Mouse (Mus musculus): Measurements from ENCODE around the gene Defb28. TPM values are rescaled to one million over a fixed set of nuclear protein-coding genes. Genes with fewer than 3 reads are reported as not detected.

Defb28 gene
- total RNA-seq, 2 experiments from 2014 or later, result not detected

DNA sequence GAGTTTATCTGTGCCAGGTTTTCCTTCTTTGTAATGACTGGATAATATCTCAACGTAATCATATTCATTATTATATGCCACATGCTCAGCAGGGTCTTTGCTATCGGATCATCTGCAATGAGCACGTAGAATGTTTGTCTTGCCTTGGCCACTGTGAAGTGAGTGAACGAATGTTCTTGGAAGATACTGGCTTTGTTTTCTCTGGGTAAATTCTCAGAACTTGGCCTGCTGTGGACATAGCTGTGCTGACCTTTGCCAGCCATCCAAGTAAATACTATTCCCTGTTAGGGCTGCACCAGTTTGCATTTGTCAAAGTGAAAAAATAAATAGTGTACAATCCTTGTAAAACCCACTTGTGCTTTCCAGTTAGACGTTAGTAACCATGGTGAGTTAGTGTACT is 30.1 kb downstream of the Defb28 start:
- intact Hi-C loops (cut with DNase I), result no loop called here
- DNase-seq (ENCODE audit: low spot score in 2 of 2), result no peak

DNA sequence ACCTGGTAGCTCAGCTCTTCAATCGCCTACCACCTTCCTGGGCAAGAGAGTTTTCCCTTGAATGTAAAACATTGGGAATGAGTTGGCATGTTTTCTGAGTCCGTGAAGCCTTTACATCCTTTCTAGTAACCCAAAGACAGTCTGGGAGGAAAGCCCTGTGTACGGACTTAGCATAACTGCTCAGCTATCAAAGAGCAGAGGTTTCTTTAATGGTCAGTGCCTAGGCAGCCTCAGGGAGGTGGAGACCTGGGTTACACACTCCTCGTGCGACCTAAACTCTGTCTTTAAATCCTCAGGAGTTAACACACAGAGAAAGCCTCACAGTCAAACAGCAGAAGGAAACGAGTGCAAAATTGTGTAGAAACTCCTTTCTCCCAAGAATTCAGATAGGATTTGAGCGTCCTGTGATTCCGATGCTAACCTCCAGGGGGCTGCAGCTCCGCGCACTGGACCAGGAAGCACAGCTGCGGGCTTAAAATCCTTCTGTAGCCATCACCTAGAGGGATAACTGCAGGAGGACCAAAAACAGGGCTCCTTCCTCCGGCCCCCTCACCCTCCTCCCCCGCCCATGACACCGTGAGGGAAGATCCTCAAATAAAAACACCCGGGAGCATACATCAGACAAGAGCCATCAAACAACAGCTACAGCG is 35.8 kb downstream of the Defb28 start:
- DNase-seq (ENCODE audit: low spot score in 2 of 2), result peak; percentile 69 to 82
- intact Hi-C loops (cut with DNase I), result no loop called here

DNA sequence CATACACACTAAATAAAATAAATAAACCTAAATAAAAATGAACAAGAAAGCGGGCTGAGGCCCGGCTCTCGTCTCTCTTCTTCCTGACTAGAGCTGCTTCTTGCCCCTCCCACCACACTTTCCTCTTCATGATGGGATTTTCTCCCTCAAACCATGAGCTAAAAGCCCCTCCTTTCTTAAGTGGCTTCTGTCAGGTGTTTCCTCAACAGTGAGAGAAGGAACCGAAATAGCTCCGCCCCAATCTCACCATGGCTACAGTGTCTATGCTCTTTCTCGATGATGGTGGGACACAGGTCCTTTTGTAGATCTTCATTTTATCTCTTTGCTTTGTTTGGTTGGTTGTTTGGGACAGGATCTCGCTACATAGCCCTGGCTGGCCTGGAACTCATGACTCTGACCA is 38.6 kb downstream of the Defb28 start:
- intact Hi-C loops (cut with DNase I), result no loop called here

DNA sequence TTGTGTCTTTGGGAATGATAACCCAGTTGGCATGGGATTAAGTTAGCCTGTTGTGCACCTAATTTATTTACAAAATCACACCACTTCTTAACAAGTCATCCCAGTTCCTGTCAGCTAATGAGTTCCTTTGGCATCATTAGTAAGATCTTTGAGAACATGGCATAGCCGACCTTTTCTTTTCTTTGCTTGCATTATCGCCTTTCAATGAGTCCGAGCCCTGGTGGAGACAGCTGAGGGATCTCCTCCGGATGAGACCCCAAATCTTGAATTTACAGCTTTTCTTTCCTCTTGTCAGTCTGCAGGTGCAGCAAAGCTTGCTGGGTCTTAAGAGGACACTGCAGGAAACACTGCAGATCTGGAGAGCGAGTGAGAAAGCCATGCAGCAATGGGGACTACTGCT is 51.0 kb downstream of the Defb28 start, which contains the start of gene Gm17416:
Gm17416 (plus strand) TSS at position 301 of the 400 bp plus-strand sequence.
- DNase-seq (ENCODE audit: low spot score in 2 of 2), result no peak
- intact Hi-C loops (cut with DNase I), result no loop called here

More for the DNA sequence above, 38.6 kb downstream of the Defb28 start:
- no peak for DNase-seq (ENCODE audit: low spot score in 2 of 2)

DNA sequence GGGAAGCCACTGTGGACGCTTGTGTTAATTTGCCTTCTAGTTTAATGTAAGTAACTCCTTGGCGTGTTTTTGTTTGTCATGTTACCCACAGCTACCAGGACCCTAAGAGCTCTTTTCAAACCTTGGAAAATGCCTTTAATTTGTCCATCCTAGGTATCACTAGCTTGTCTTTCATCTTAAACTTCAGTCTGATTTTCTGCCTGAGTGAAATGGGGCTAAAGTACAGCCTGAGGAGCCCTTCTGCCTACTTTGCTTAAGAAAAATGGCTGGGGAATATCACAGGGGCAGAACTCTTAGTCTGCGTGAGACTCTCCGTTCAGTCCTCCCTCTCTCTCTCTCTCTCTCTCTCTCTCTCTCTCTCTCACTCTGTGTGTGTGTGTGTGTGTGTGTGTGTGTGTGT is 51.8 kb downstream of the Defb28 start:
- intact Hi-C loops (cut with DNase I), result no loop called here
- DNase-seq (ENCODE audit: low spot score in 2 of 2), result no peak

DNA sequence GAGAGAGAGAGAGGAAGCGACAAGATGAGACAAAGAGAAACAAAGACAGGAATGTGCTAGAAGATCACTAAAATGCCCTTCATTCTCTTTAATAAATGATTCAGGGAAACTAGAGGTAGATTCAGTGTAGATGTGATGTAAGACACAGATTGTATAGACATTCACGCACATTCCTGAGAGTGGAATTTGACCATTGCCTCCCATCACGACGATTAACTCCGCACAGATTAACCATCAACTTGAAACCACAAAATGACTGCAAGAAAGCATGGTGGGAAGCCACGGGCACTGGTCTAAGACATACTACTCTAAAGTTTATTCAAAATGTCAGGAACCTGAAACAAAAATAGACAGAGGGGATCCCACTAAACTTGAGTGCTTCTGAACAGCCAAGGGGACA is 52.3 kb downstream of the Defb28 start:
- intact Hi-C loops (cut with DNase I), result no loop called here
- DNase-seq (ENCODE audit: low spot score in 2 of 2), result no peak

Other genes starting within 250 kb of the Defb28 start
- gene Tbc1d20, start 224.4 kb upstream of the Defb28 start, total RNA-seq (2021), result 10 to 100 TPM; 50.1 to 54.8 TPM
- gene Rbck1, start 185.6 kb upstream of the Defb28 start, total RNA-seq (2021), result 100 to 1,000 TPM; 107 to 116 TPM
- under 1 TPM; 0.34 to 0.99 TPM for gene Trib3, start 174.2 kb upstream of the Defb28 start, total RNA-seq (2021)
- 10 to 100 TPM; 38.3 to 57.6 TPM for gene Nrsn2, start 141.6 kb upstream of the Defb28 start, total RNA-seq (2021)
- 10 to 100 TPM; 17.9 to 22.0 TPM for gene Sox12, start 120.2 kb upstream of the Defb28 start, total RNA-seq (2021)
- gene Zcchc3, start 103.2 kb upstream of the Defb28 start, total RNA-seq (2021), result 10 to 100 TPM in 1 of 2 experiments, 1 to 10 TPM in 1; 8.7 to 11.9 TPM
- 1 to 10 TPM; 3.1 to 3.3 TPM for gene 6820408C15Rik, start 102.7 kb upstream of the Defb28 start, total RNA-seq (2021)
- gene Defb23, start 53.6 kb upstream of the Defb28 start, total RNA-seq (2021), result not detected
- not detected for gene Defb20, start 41.2 kb upstream of the Defb28 start, total RNA-seq (2021)
- not detected for gene Defb22, start 28.1 kb upstream of the Defb28 start, total RNA-seq (2021)
- not detected for gene Defb26, start 6.6 kb upstream of the Defb28 start, total RNA-seq (2021)
- gene Defb29, start 21.8 kb downstream of the Defb28 start, total RNA-seq (2021), result not detected
- not detected for gene Gm17416, start 51.1 kb downstream of the Defb28 start, total RNA-seq (2021)
- not detected for gene Defb21, start 54.5 kb downstream of the Defb28 start, total RNA-seq (2021)
- gene Defb19, start 62.1 kb downstream of the Defb28 start, total RNA-seq (2021), result not detected
- not detected for gene Defb45, start 81.1 kb downstream of the Defb28 start, total RNA-seq (2021)
- gene Defb36, start 86.1 kb downstream of the Defb28 start, total RNA-seq (2021), result not detected
- not detected for gene Defb25, start 104.8 kb downstream of the Defb28 start, total RNA-seq (2021)
- under 1 TPM; 0.90 to 0.99 TPM for gene Rem1, start 108.7 kb downstream of the Defb28 start, total RNA-seq (2021)
- gene H13, start 151.2 kb downstream of the Defb28 start, total RNA-seq (2021), result 10 to 100 TPM; 90.8 to 90.9 TPM
- 10 to 100 TPM; 17.9 to 20.4 TPM for gene Mcts2, start 168.8 kb downstream of the Defb28 start, total RNA-seq (2021)
- gene Id1, start 218.0 kb downstream of the Defb28 start, total RNA-seq (2021), result 10 to 100 TPM; 19.5 to 26.4 TPM
- gene Cox4i2, start 235.9 kb downstream of the Defb28 start, total RNA-seq (2021), result 1 to 10 TPM; 2.3 to 2.8 TPM

All from left cerebral cortex, postnatal 14 days (tissue).